Mouse (Mus musculus) heart, postnatal 25 days (tissue): ENCODE results near the gene Mrpl42. TPM values are rescaled to one million over a fixed set of nuclear protein-coding genes. Genes with fewer than 3 reads are reported as not detected.
"Not testable (repeated sequence)": the region's sequence is repeated elsewhere in the genome, so short reads cannot be mapped to it uniquely, and the experiment has no call there.

Source experiments
- DNase-seq: peaks from one replicate; pipeline ENCODE4 v3.0.0; 2022; ENCODE audit warnings: low spot score
- intact Hi-C: fragments of 180-260 bp; cut with DNase I; formaldehyde crosslinking; loops from one replicate; pipeline ENCODE4 v1.15.1; 2025
- total RNA-seq, 2 experiments: library from RNA; stranded (reverse); gene quantifications; 2 replicates each; pipeline ENCODE4 v1.2.3; 2021

The Mrpl42 gene
- 100 to 1,000 TPM; 456 to 473 TPM for total RNA-seq

- peak; percentile 67 for DNase-seq
- intact Hi-C loops, result loop anchor here (1.0 kb wide), 1 partner anchor 13 kb away; no protein-coding TSS in a partner anchor
Observed at GRCm38 (mm10) chr10:95501463-95502081, at the start of gene Mrpl42. Gene Mrpl42 (minus strand): TSS chr10:95501940.

- intact Hi-C loops, result loop anchor here (2.0 kb wide), 1 partner anchor 482 kb away; no protein-coding TSS in a partner anchor
- DNase-seq, result no peak
Observed at GRCm38 (mm10) chr10:95550506-95550905, 48.8 kb upstream of the Mrpl42 start.

- not testable (repeated sequence) for DNase-seq
- intact Hi-C loops, result loop anchor here (1.0 kb wide), 1 partner anchor 345 kb away; no protein-coding TSS in a partner anchor
Observed at GRCm38 (mm10) chr10:95549080-95549479, 47.3 kb upstream of the Mrpl42 start.

DNA sequence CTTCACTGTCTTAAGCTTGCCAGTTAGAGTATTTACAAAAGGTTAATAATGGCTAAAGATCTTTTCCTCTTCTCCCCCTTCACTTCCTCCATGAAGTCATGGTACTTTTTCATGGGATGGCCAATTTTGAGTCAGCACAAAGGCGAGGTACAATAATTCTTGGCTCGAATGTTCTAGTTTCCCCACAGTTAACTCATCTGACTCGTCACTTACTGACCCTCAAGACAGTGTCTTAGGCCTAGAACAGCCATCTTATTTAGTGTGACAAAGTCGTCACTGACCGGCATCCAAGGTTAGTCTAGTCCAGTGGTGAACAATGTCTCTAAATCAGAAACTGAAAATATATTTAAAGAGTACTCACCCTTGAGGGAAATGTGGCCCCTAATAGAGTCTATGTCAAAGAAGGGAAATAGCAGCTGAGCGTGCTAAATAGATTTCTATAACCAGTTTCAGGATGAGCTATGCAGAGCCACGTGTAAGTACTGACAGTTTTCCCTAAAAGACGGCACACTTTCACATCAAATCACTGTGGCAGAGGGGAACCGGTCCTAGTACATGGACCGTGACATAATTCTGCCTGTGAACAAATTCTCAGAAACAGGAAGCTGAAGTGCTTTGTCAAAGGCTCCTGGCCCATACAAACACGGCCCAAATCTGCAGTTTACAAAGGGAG is 46.5 kb upstream of the Mrpl42 start:
- DNase-seq, result no peak
- intact Hi-C loops, result no loop called here

- DNase-seq, result no peak
- intact Hi-C loops, result no loop called here
Observed at GRCm38 (mm10) chr10:95546178-95546577, 44.4 kb upstream of the Mrpl42 start.

GRCm38 (mm10) chr10:95545051-95545450 is 43.3 kb upstream of the Mrpl42 start:
- DNase-seq, result no peak
- intact Hi-C loops, result no loop called here

GRCm38 (mm10) chr10:95544651-95545050 is 42.9 kb upstream of the Mrpl42 start:
- intact Hi-C loops, result no loop called here
- no peak for DNase-seq

DNA sequence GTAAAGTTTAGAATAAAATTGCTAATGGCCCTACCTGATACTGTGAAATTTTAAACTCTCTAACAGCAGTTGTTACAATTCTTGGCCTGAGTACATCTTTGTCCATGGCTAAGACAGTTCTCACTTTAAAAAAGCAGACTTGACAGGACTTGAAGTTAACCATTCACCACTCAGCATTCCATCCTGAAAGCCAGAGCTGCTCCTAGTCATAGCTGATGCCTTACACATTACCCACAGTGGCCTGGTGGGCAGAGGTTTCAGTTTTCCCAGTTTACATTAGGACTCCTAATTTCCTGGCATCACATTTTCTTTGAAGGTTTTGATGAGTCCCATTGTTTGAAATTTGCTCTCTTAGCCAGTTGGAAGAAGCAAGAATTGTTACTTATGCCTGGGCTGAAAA is 42.3 kb upstream of the Mrpl42 start:
- intact Hi-C loops, result no loop called here
- no peak for DNase-seq

- intact Hi-C loops, result no loop called here
- DNase-seq, result no peak
Observed at GRCm38 (mm10) chr10:95543377-95543776, 41.6 kb upstream of the Mrpl42 start.

- no peak for DNase-seq
- intact Hi-C loops, result no loop called here
Observed at GRCm38 (mm10) chr10:95542916-95543315, 41.2 kb upstream of the Mrpl42 start.

DNA sequence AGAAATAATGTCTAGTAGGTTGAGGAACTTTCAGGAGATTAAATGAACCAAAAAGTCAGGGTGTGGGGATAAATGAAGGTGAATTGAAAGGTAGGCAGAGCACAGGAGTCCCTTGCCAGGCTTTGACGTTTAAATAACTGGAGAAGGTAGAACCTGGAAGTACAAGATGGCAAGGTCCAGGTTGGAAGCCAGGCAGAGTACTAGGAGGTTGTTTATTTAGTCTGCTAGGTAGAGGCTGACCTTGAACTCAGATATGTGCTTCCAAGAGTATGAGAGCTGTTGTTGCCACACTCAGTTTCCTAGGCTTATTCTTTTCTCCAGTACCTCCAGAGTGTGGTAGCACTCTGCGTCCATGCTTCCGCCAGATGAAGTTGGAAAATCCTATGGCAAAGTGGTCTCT is 38.1 kb upstream of the Mrpl42 start:
- DNase-seq, result no peak
- intact Hi-C loops, result no loop called here

- intact Hi-C loops, result no loop called here
- no peak for DNase-seq
Observed at GRCm38 (mm10) chr10:95539260-95539659, 37.5 kb upstream of the Mrpl42 start.

- DNase-seq, result no peak
- intact Hi-C loops, result no loop called here
Observed at GRCm38 (mm10) chr10:95536222-95536541, 34.4 kb upstream of the Mrpl42 start.

DNA sequence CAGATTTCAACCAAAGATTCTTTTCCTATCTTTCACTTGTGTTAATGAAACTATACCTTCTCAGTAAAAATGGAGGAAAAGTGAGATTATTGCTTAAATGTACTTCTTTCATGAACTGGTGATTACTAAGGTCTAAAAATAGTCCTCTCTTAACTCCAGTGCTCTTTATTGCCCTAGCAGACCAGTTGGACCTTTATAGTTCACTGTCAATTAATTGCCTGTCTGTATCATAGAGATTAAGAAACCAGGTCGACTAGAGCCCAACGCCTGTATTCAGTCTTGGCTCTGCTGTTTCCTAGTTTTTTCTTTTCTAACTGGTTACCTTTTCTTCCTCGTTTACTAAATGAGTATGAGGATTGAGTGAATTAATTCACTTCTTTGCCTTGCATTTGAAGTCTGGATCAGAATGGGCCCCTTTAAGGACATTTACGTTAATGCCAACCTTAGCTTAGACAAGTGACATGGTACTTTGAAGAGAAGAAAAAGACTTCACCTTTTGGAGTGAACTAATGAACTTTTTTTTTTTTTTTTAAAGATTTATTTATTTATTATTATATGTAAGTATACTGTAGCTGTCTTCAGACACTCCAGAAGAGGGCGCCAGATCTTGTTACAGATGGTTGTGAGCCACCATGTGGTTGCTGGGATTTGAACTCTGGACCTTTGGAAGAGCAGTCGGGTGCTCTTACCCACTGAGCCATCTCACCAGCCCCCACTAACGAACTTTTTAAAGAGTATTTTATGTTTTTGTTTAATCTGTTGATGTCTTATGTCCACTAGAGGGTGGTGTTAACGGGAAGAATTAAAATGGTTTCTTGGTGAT is 33.9 kb upstream of the Mrpl42 start:
- no peak for DNase-seq
- intact Hi-C loops, result no loop called here

DNA sequence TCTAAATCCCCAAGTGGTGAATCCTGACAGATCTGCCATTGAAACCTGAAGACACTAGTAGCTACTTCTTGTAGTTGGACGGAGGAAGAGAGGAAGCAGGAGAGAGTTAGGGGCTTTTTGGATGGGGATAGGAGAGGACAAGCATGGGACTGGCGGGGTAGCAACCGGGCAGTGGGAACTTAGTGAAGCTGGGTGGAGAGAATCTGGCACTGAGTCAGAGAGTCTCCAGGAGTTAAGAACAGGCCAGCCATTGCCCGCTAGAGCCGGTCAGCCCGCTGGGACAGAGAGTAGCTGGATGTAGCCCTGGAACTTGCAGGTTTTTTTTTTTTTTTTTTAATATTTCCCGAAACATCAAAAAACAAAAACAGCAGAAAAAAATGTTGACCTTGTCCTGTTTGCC is 31.6 kb upstream of the Mrpl42 start:
- intact Hi-C loops, result no loop called here
- no peak for DNase-seq

- intact Hi-C loops, result no loop called here
- DNase-seq, result no peak
Observed at GRCm38 (mm10) chr10:95532916-95533315, 31.2 kb upstream of the Mrpl42 start.

GRCm38 (mm10) chr10:95530551-95531121 is 28.9 kb upstream of the Mrpl42 start:
- no peak for DNase-seq
- intact Hi-C loops, result no loop called here

DNA sequence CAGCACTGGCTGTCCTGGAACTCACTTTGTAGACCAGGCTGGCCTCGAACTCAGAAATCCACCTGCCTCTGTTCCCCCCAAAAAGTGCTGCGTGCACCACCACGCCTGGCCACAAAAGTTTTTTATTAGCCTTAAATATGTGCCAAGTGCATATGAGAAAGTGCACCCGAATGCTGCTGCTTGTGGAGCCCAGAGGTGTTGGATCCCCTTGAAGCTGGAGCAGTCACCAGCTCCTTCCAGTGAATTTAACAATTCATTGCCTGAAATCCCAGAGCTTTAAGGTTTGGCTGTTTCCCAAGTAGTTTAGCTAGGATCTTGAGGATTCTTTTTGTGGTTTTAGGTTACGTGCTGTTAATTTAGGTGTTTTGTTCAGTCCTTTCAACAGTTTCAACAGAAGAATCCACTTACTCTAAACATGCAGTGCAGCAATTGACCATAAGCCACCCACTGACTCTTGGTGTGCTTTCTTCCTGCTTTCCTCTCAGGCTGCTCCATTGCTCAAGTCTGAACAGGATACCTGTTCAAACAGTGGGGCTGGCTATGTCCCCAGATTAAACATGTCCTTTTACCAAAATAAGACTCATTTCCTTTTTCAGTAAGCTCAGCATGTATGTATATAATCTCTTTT is 24.9 kb upstream of the Mrpl42 start:
- intact Hi-C loops, result no loop called here
- no peak for DNase-seq

GRCm38 (mm10) chr10:95525871-95526270 is 24.1 kb upstream of the Mrpl42 start:
- intact Hi-C loops, result no loop called here
- no peak for DNase-seq

GRCm38 (mm10) chr10:95525037-95525675 is 23.4 kb upstream of the Mrpl42 start:
- intact Hi-C loops, result no loop called here

More at GRCm38 (mm10) chr10:95525037-95525675, 23.4 kb upstream of the Mrpl42 start:
- DNase-seq, result no peak
